Mouse (Mus musculus): ENCODE results near the gene Ankrd13a.
"Not testable (repeated sequence)": the region's sequence is repeated elsewhere in the genome, so short reads cannot be mapped to it uniquely, and the experiment has no call there.

Ankrd13a gene

GRCm38 (mm10) chr5:114827427-114827826 lies 53.0 kb downstream of the Ankrd13a start:
- POLR2A ChIA-PET = interaction anchor here in 2 of 4 experiments (0.5 to 2.0 kb wide), 9 partner anchors 9 to 649 kb away, joined by 3 to 12 read pairs (median 3); partner anchors contain the start of gene Gm9936 (in 1 of the 2)

GRCm38 (mm10) chr5:114829740-114830139 lies 55.3 kb downstream of the Ankrd13a start:
- ChIA-PET CTCF (interaction anchor here in 3 of 4 experiments (0.5 to 3.8 kb wide), 14 partner anchors 16 to 209 kb away, joined by 3 to 19 read pairs (median 4); partner anchors contain the start of gene Gm9936 (in 2 of the 3)), POLR2A (interaction anchor here in 1 of 4 experiments (1.0 to 1.5 kb wide), 4 partner anchors 13 to 134 kb away, joined by 3 to 5 read pairs (median 4); no protein-coding TSS in a partner anchor)

More at GRCm38 (mm10) chr5:114827427-114827826, 53.0 kb downstream of the Ankrd13a start:
- CTCF ChIA-PET = interaction anchor here in 3 of 4 experiments (0.6 to 3.8 kb wide), 4 partner anchors 32 to 131 kb away, joined by 3 to 19 read pairs (median 6); partner anchors contain the start of gene Gm9936 (in 1 of the 3)

- ChIA-PET CTCF (interaction anchor here (0.6 to 1.8 kb wide), 9 partner anchors 11 to 706 kb away, joined by 3 to 5 read pairs (median 4); no protein-coding TSS in a partner anchor), POLR2A (interaction anchor here in 3 of 4 experiments (0.6 to 1.7 kb wide), 8 partner anchors 9 to 606 kb away, joined by 3 to 9 read pairs (median 5); partner anchors contain the start of gene Gm9936 (in 1 of the 3))
Measured at GRCm38 (mm10) chr5:114836886-114837285, 62.4 kb downstream of the Ankrd13a start.

GRCm38 (mm10) chr5:114840481-114840880 lies 66.0 kb downstream of the Ankrd13a start:
- POLR2A ChIA-PET = interaction anchor here in 1 of 4 experiments (0.6 kb wide), 1 partner anchor 109 kb away, joined by 3 read pairs; no protein-coding TSS in a partner anchor
- CTCF ChIA-PET = not testable (repeated sequence)

GRCm38 (mm10) chr5:114842155-114842554 lies 67.7 kb downstream of the Ankrd13a start:
- POLR2A ChIA-PET = interaction anchor here in 1 of 4 experiments (0.6 kb wide), 1 partner anchor 16 kb away, joined by 3 read pairs; no protein-coding TSS in a partner anchor
- CTCF ChIA-PET = interaction anchor here in 1 of 4 experiments (1.1 kb wide), 1 partner anchor 17 kb away, joined by 3 read pairs; no protein-coding TSS in a partner anchor

- ChIA-PET POLR2A (interaction anchor here in 1 of 4 experiments (0.6 kb wide), 1 partner anchor 179 kb away, joined by 4 read pairs; no protein-coding TSS in a partner anchor), CTCF (interaction anchor here in 2 of 4 experiments (0.6 to 1.1 kb wide), 4 partner anchors 15 to 98 kb away, joined by 3 to 5 read pairs (median 3); no protein-coding TSS in a partner anchor)
Measured at GRCm38 (mm10) chr5:114842674-114843073, 68.2 kb downstream of the Ankrd13a start.

GRCm38 (mm10) chr5:114844371-114844770 lies 69.9 kb downstream of the Ankrd13a start:
- ChIA-PET POLR2A (interaction anchor here in 2 of 4 experiments (1.1 to 2.2 kb wide), 3 partner anchors 15 to 18 kb away, joined by 3 to 7 read pairs (median 4); partner anchors contain the start of gene Gm9936 (in 1 of the 2)), CTCF (interaction anchor here in 1 of 4 experiments (2.1 kb wide), 1 partner anchor 15 kb away, joined by 8 read pairs; no protein-coding TSS in a partner anchor)

- CTCF ChIA-PET = no interaction called here
- POLR2A ChIA-PET = interaction anchor here in 1 of 4 experiments (1.0 kb wide), 1 partner anchor 26 kb away, joined by 6 read pairs; no protein-coding TSS in a partner anchor
Measured at GRCm38 (mm10) chr5:114851565-114852236, 77.2 kb downstream of the Ankrd13a start.

- CTCF ChIA-PET, POLR2A ChIA-PET: not testable (repeated sequence)
Measured at GRCm38 (mm10) chr5:114853364-114853763, 78.9 kb downstream of the Ankrd13a start, which contains the start of gene 4930519G04Rik. TSS of gene 4930519G04Rik (plus strand) at chr5:114853664.
